In the genomic region with DNA sequence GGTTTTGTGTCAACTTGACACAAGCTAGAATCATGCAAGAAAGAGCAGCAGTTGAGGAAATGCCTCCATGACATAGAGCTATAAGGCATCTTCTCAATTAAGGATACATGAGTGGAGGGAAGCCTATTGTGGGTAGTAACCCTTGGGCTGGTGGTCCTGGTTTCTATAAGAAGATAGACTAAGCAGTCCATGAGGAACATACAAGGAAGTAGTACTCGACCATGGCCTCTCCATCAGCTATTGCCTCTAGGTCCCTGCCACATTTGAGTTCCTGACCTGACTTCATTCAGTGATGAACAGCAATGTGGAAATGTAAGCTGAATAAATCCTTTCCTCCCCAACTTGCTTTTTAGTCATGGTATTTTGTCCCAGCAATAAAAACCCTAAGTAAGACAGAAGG, we compare ENCODE assay signal across 24 mouse cellular contexts. TPM values are rescaled to one million over a fixed set of nuclear protein-coding genes. Genes with fewer than 3 reads are reported as not detected.
DNase-seq lines count a peak whose midpoint lies in the region; ATAC-seq and TF ChIP-seq lines count a peak whose summit lies in the region.
"Had no signal": no experiment of that assay in that cellular context is flagged by ENCODE, and none has a peak within 500 bp of the region (broad histone marks: within the 10 kb centered on the region; RNA-seq: fewer than 3 reads in every experiment).

No protein-coding gene starts in this region.

- H3K9me3 ChIP-seq in forebrain, embryonic 12.5 days = no peaks in the 10 kb centered on the region
- no peaks in the 10 kb centered on the region for H3K9me3 ChIP-seq in forebrain, embryonic 13.5 days (replicated peaks)
- H3K9me3 ChIP-seq in hindbrain, embryonic 11.5 days (ENCODE audit: control insufficient read depth, low read length) = no peaks in the 10 kb centered on the region
- H3K9me3 ChIP-seq in hindbrain, embryonic 10.5 days = peaks cover 5% of the 10 kb centered on the region; the same call in 1 of the 2 replicates
- H3K9me3 ChIP-seq in limb, embryonic 12.5 days = no peaks in the 10 kb centered on the region
- no peaks in the 10 kb centered on the region for H3K9me3 ChIP-seq in limb, embryonic 10.5 days (replicated peaks)
- no peaks in the 10 kb centered on the region for H3K9me3 ChIP-seq in hindbrain, postnatal 0 days (ENCODE audit: low read length)
- H3K9me3 ChIP-seq: embryonic facial prominence, embryonic 12.5 days; liver, embryonic 13.5 days had no signal

- WGBS in forebrain, embryonic 12.5 days = 76% methylated on average over 1 of the region's 1 CpGs
- WGBS in forebrain, embryonic 13.5 days = 65% methylated on average over 1 of the region's 1 CpGs
- WGBS in hindbrain, embryonic 11.5 days = 72% methylated on average over 1 of the region's 1 CpGs
- 85% methylated on average over 1 of the region's 1 CpGs for WGBS in hindbrain, embryonic 10.5 days
- WGBS in limb, embryonic 12.5 days = 70% methylated on average over 1 of the region's 1 CpGs
- 81% methylated on average over 1 of the region's 1 CpGs for WGBS in limb, embryonic 10.5 days
- WGBS in hindbrain, postnatal 0 days = 82% methylated on average over 1 of the region's 1 CpGs

- no peak overlapping the region for H3K4me2 ChIP-seq in forebrain, embryonic 12.5 days
- H3K4me2 ChIP-seq in forebrain, embryonic 13.5 days = no peak overlapping the region
- H3K4me2 ChIP-seq in hindbrain, embryonic 11.5 days (replicated peaks; ENCODE audit: low read depth, low read length) = no peak overlapping the region
- H3K4me2 ChIP-seq in limb, embryonic 12.5 days = no peak overlapping the region
- H3K4me2 ChIP-seq in hindbrain, postnatal 0 days (ENCODE audit: low read depth, low read length) = no peak overlapping the region
- H3K4me2 ChIP-seq: embryonic facial prominence, embryonic 12.5 days; heart, embryonic 11.5 days; liver, embryonic 13.5 days had no signal

- peak; percentile 44; the same call in 1 of the 2 replicates for ATAC-seq in forebrain, embryonic 12.5 days (ENCODE audit: low FRiP score)
- no peak for ATAC-seq in forebrain, embryonic 13.5 days
- peak; percentile 31; the same call in 1 of the 2 replicates for ATAC-seq in hindbrain, embryonic 11.5 days (ENCODE audit: low FRiP score)
- ATAC-seq in limb, embryonic 12.5 days (ENCODE audit: insufficient number of reproducible peaks, insufficient read depth, low FRiP score, low TSS enrichment, low read depth) = 0 out of 2 replicates have a peak, but pooled peaks have one; percentile 24
- ATAC-seq in hindbrain, postnatal 0 days = peak; percentile 21; the same call in 1 of the 2 replicates
- ATAC-seq: forebrain, embryonic 14.5 days had no signal

- no peak overlapping the region for H3K9ac ChIP-seq in forebrain, embryonic 12.5 days
- no peak overlapping the region for H3K9ac ChIP-seq in forebrain, embryonic 13.5 days
- no peak overlapping the region for H3K9ac ChIP-seq in hindbrain, embryonic 11.5 days (ENCODE audit: low read depth, low read length)
- no peak overlapping the region for H3K9ac ChIP-seq in limb, embryonic 12.5 days (replicated peaks)
- H3K9ac ChIP-seq in hindbrain, postnatal 0 days (replicated peaks; ENCODE audit: low read length) = no peak overlapping the region
- H3K9ac ChIP-seq: embryonic facial prominence, embryonic 12.5 days; liver, embryonic 13.5 days had no signal

- H3K27me3 ChIP-seq in forebrain, embryonic 12.5 days = no peaks in the 10 kb centered on the region
- H3K27me3 ChIP-seq in forebrain, embryonic 13.5 days = no peaks in the 10 kb centered on the region
- H3K27me3 ChIP-seq in hindbrain, embryonic 11.5 days (ENCODE audit: control insufficient read depth, insufficient read depth, low read length) = no peaks in the 10 kb centered on the region
- H3K27me3 ChIP-seq in hindbrain, embryonic 10.5 days (ENCODE audit: insufficient read depth, poor library complexity, severe bottlenecking) = no peaks in the 10 kb centered on the region
- no peaks in the 10 kb centered on the region for H3K27me3 ChIP-seq in limb, embryonic 12.5 days
- no peaks in the 10 kb centered on the region for H3K27me3 ChIP-seq in limb, embryonic 10.5 days (ENCODE audit: low read depth, poor library complexity, severe bottlenecking)
- H3K27me3 ChIP-seq in hindbrain, postnatal 0 days (ENCODE audit: insufficient read depth, low read length) = no peaks in the 10 kb centered on the region
- H3K27me3 ChIP-seq: embryonic facial prominence, embryonic 12.5 days; liver, embryonic 13.5 days had no signal

- no peak overlapping the region for H3K27ac ChIP-seq in forebrain, embryonic 12.5 days
- H3K27ac ChIP-seq in forebrain, embryonic 13.5 days = no peak overlapping the region
- no peak overlapping the region for H3K27ac ChIP-seq in hindbrain, embryonic 11.5 days (ENCODE audit: low read depth, low read length)
- H3K27ac ChIP-seq in hindbrain, embryonic 10.5 days = no peak overlapping the region
- H3K27ac ChIP-seq in limb, embryonic 12.5 days = no peak overlapping the region
- no peak overlapping the region for H3K27ac ChIP-seq in limb, embryonic 10.5 days
- H3K27ac ChIP-seq in hindbrain, postnatal 0 days = no peak overlapping the region
- H3K27ac ChIP-seq: embryonic facial prominence, embryonic 12.5 days; liver, embryonic 13.5 days; stomach, postnatal 0 days had no signal

- DNase-seq in hindbrain, embryonic 11.5 days (ENCODE audit: low spot score) = no peak
- DNase-seq in hindbrain, embryonic 10.5 days (ENCODE audit: low spot score) = no peak
- no peak for DNase-seq in limb, embryonic 10.5 days (ENCODE audit: low spot score)
- DNase-seq in hindbrain, postnatal 0 days (ENCODE audit: low spot score) = no peak
- DNase-seq in ovary, postnatal 14 days (ENCODE audit: low spot score) = no peak
- DNase-seq: adrenal gland, postnatal 10 days; cerebellum, adult 18-20 months; cerebellum, postnatal 25 days; gastrocnemius, postnatal 10 days; heart, postnatal 14 days; kidney, adult 9 months; kidney, postnatal 36 days; layer of hippocampus, postnatal 36 days; liver, embryonic 13.5 days; lung, adult 2 months; lung, postnatal 14 days; right cerebral cortex, postnatal 14 days had no signal

- no peaks in the 10 kb centered on the region for H3K4me1 ChIP-seq in forebrain, embryonic 12.5 days
- no peaks in the 10 kb centered on the region for H3K4me1 ChIP-seq in forebrain, embryonic 13.5 days
- no peaks in the 10 kb centered on the region for H3K4me1 ChIP-seq in hindbrain, embryonic 11.5 days (replicated peaks; ENCODE audit: control insufficient read depth, insufficient read depth, low read length)
- no peaks in the 10 kb centered on the region for H3K4me1 ChIP-seq in hindbrain, embryonic 10.5 days (replicated peaks)
- H3K4me1 ChIP-seq in limb, embryonic 12.5 days (replicated peaks) = no peaks in the 10 kb centered on the region
- H3K4me1 ChIP-seq in limb, embryonic 10.5 days = no peaks in the 10 kb centered on the region
- H3K4me1 ChIP-seq in hindbrain, postnatal 0 days (ENCODE audit: insufficient read depth, low read length) = no peaks in the 10 kb centered on the region
- H3K4me1 ChIP-seq: embryonic facial prominence, embryonic 12.5 days; liver, embryonic 13.5 days had no signal

- H3K36me3 ChIP-seq in forebrain, embryonic 12.5 days (replicated peaks) = no peaks in the 10 kb centered on the region
- H3K36me3 ChIP-seq in forebrain, embryonic 13.5 days (ENCODE audit: poor library complexity, severe bottlenecking) = no peaks in the 10 kb centered on the region
- no peaks in the 10 kb centered on the region for H3K36me3 ChIP-seq in hindbrain, embryonic 11.5 days (ENCODE audit: control insufficient read depth, insufficient read depth, low read length)
- H3K36me3 ChIP-seq in hindbrain, embryonic 10.5 days = no peaks in the 10 kb centered on the region
- no peaks in the 10 kb centered on the region for H3K36me3 ChIP-seq in limb, embryonic 12.5 days
- H3K36me3 ChIP-seq in limb, embryonic 10.5 days = no peaks in the 10 kb centered on the region
- H3K36me3 ChIP-seq in hindbrain, postnatal 0 days (ENCODE audit: insufficient read depth, low read length) = no peaks in the 10 kb centered on the region
- H3K36me3 ChIP-seq: embryonic facial prominence, embryonic 12.5 days; liver, embryonic 13.5 days had no signal

- no peak overlapping the region for H3K4me3 ChIP-seq in forebrain, embryonic 12.5 days (replicated peaks)
- no peak overlapping the region for H3K4me3 ChIP-seq in forebrain, embryonic 13.5 days
- no peak overlapping the region for H3K4me3 ChIP-seq in hindbrain, embryonic 11.5 days (ENCODE audit: low read depth, low read length)
- H3K4me3 ChIP-seq in hindbrain, embryonic 10.5 days = no peak overlapping the region
- no peak overlapping the region for H3K4me3 ChIP-seq in limb, embryonic 12.5 days (replicated peaks)
- H3K4me3 ChIP-seq in limb, embryonic 10.5 days = no peak overlapping the region
- H3K4me3 ChIP-seq in hindbrain, postnatal 0 days (ENCODE audit: low read length) = no peak overlapping the region
- H3K4me3 ChIP-seq: embryonic facial prominence, embryonic 12.5 days; liver, embryonic 13.5 days had no signal

- TF ChIP-seq CTCF in hindbrain, postnatal 0 days (IDR thresholded peaks at IDR 0.05; ENCODE audit: low read depth) = no peak

RNA-seq across cellular contexts. Expression of a gene that starts 51.2 kb away (rescaled TPM):
- 64.1 and 77.3 TPM in 2 replicates for polyA plus RNA-seq in forebrain, embryonic 12.5 days (2016; fragmentation: Nextera tagmentation; extraction: Ambion mirVana)
- 82.0 and 86.3 TPM in 2 replicates for polyA plus RNA-seq in forebrain, embryonic 13.5 days (2015; fragmentation: Nextera tagmentation; extraction: Ambion mirVana)
- 71.2 and 77.3 TPM in 2 replicates for polyA plus RNA-seq in hindbrain, embryonic 11.5 days (2014; fragmentation: Nextera tagmentation; extraction: Ambion mirVana)
- 58.6 and 59.9 TPM in 2 replicates for polyA plus RNA-seq in hindbrain, embryonic 10.5 days (2016; fragmentation: Nextera tagmentation; extraction: Ambion mirVana)
- polyA plus RNA-seq in limb, embryonic 12.5 days (2016; fragmentation: Nextera tagmentation; extraction: Ambion mirVana) = 47.2 and 51.2 TPM in 2 replicates
- polyA plus RNA-seq in limb, embryonic 10.5 days (2016; fragmentation: Nextera tagmentation; extraction: Ambion mirVana) = 35.9 and 43.4 TPM in 2 replicates
- 35.0 and 37.8 TPM in 2 replicates for total RNA-seq in hindbrain, postnatal 0 days (2014; rRNA removed)
- 47.8 and 49.4 TPM in 2 replicates for polyA plus RNA-seq in hindbrain, postnatal 0 days (2015; fragmentation: Nextera tagmentation; extraction: Ambion mirVana)
